Mouse (Mus musculus): ENCODE measurements around the gene Mul1. TPM values are rescaled to one million over a fixed set of nuclear protein-coding genes. Genes with fewer than 3 reads are reported as not detected.

The Mul1 gene
- polyA plus RNA-seq, 1 experiment from 2014 or later, result 22.2 TPM

GRCm38 (mm10) chr4:138469080-138469479, 34.6 kb downstream of the Mul1 start:
- WGBS, result 7% methylated on average over 7 of the region's 7 CpGs
- H3K4me3 ChIP-seq, result peak overlapping the region; percentile 22; the same call in 1 of the 2 replicates
- peaks cover 23% of the 10 kb centered on the region for H3K4me1 ChIP-seq
- no peak for DNase-seq (ENCODE audit: low spot score)
- H3K36me3 ChIP-seq, result no peaks in the 10 kb centered on the region
- no peaks in the 10 kb centered on the region for H3K9me3 ChIP-seq
- peaks cover 68% of the 10 kb centered on the region for H3K27me3 ChIP-seq (ENCODE audit: insufficient read depth, poor library complexity, severe bottlenecking)
- no peak overlapping the region for H3K27ac ChIP-seq

- Histone ChIP-seq H3K9me3 (no peaks in the 10 kb centered on the region), H3K36me3 (no peaks in the 10 kb centered on the region), H3K4me3 (no peak overlapping the region), H3K27ac (no peak overlapping the region), H3K27me3 (ENCODE audit: insufficient read depth, poor library complexity, severe bottlenecking) (peaks cover 70% of the 10 kb centered on the region), H3K4me1 (peaks cover 9% of the 10 kb centered on the region)
- DNase-seq (ENCODE audit: low spot score), result no peak
- 66% methylated on average over 7 of the region's 7 CpGs for WGBS
Observed at GRCm38 (mm10) chr4:138471241-138471640, 36.8 kb downstream of the Mul1 start.

DNA sequence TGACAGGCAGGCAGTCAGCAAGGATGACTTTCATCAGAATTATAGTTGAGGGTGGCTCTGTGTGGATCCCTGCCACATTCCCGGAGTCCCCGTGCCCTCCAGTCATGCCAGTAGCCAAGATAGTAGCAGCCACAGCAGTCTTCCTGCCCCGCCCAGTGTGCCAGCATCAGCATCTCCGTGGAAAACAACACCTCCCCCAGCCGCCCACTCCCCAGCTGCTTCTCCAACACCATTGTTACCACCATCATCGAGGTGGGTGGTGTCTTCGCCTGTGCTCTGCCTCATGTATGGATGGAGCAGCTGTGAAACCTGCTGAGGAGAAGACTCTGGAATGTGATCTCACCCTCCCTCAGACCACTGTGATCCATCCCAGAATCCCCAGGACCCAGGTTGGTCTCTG, 45.1 kb downstream of the Mul1 start:
- Histone ChIP-seq H3K4me1 (no peaks in the 10 kb centered on the region), H3K27me3 (ENCODE audit: insufficient read depth, poor library complexity, severe bottlenecking) (peaks cover 54% of the 10 kb centered on the region), H3K9me3 (no peaks in the 10 kb centered on the region), H3K4me3 (no peak overlapping the region), H3K36me3 (no peaks in the 10 kb centered on the region), H3K27ac (no peak overlapping the region)
- no peak for DNase-seq (ENCODE audit: low spot score)
- 64% methylated on average over 7 of the region's 7 CpGs for WGBS

GRCm38 (mm10) chr4:138480962-138481361, 46.5 kb downstream of the Mul1 start:
- Histone ChIP-seq H3K4me1 (peaks cover 2% of the 10 kb centered on the region; the same call in 1 of the 2 replicates), H3K27ac (no peak overlapping the region), H3K4me3 (no peak overlapping the region), H3K36me3 (no peaks in the 10 kb centered on the region), H3K9me3 (no peaks in the 10 kb centered on the region), H3K27me3 (ENCODE audit: insufficient read depth, poor library complexity, severe bottlenecking) (peaks cover 40% of the 10 kb centered on the region)
- DNase-seq (ENCODE audit: low spot score), result no peak
- 58% methylated on average over 9 of the region's 9 CpGs for WGBS

GRCm38 (mm10) chr4:138482721-138483120, 48.2 kb downstream of the Mul1 start:
- peaks cover 30% of the 10 kb centered on the region for H3K27me3 ChIP-seq (ENCODE audit: insufficient read depth, poor library complexity, severe bottlenecking)
- no peak overlapping the region for H3K27ac ChIP-seq
- DNase-seq (ENCODE audit: low spot score), result no peak
- peaks cover 2% of the 10 kb centered on the region; the same call in 1 of the 2 replicates for H3K4me1 ChIP-seq
- 58% methylated on average over 8 of the region's 8 CpGs for WGBS
- H3K9me3 ChIP-seq, result no peaks in the 10 kb centered on the region
- H3K36me3 ChIP-seq, result no peaks in the 10 kb centered on the region
- H3K4me3 ChIP-seq, result no peak overlapping the region

- no peak overlapping the region for H3K4me3 ChIP-seq
- peaks cover 16% of the 10 kb centered on the region; the same call in 1 of the 2 replicates for H3K27me3 ChIP-seq (ENCODE audit: insufficient read depth, poor library complexity, severe bottlenecking)
- no peaks in the 10 kb centered on the region for H3K36me3 ChIP-seq
- H3K27ac ChIP-seq, result no peak overlapping the region
- 51% methylated on average over 8 of the region's 8 CpGs for WGBS
- H3K4me1 ChIP-seq, result peaks cover 13% of the 10 kb centered on the region
- H3K9me3 ChIP-seq, result no peaks in the 10 kb centered on the region
- no peak for DNase-seq (ENCODE audit: low spot score)
Observed at GRCm38 (mm10) chr4:138488241-138488640, 53.8 kb downstream of the Mul1 start.

DNA sequence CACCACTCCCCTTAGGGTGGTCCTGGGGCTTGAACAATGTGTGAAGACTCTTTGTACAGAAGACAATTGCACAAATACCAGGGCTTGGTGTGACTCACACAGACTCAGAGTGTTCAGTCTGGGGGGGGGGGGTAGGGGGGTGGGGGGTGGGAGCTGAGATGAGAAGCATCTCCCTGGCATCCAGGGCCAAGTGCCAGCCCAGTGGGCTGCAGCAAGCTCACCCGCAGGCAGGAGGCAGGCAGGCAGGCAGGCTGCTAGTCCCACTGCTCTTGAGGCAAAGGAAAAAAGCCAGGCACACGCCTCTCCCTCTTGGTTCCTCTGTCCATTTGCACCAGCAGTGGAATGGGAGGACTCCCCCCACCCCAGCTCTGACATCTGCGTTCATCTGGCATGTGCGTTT, 56.6 kb downstream of the Mul1 start:
- H3K4me3 ChIP-seq, result no peak overlapping the region
- WGBS, result 80% methylated on average over 4 of the region's 4 CpGs
- H3K27me3 ChIP-seq (ENCODE audit: insufficient read depth, poor library complexity, severe bottlenecking), result peaks cover 45% of the 10 kb centered on the region
- H3K4me1 ChIP-seq, result peaks cover 27% of the 10 kb centered on the region
- no peak overlapping the region for H3K27ac ChIP-seq
- no peaks in the 10 kb centered on the region for H3K9me3 ChIP-seq
- H3K36me3 ChIP-seq, result no peaks in the 10 kb centered on the region
- no peak for DNase-seq (ENCODE audit: low spot score)

Other genes starting within 250 kb of the Mul1 start
- 90.6 and 104 TPM in 2 replicates for gene Hp1bp3, start 218.4 kb upstream of the Mul1 start, polyA plus RNA-seq (2016; fragmentation: Nextera tagmentation; extraction: Ambion mirVana)
- 0.65 and 0.89 TPM in 2 replicates for gene Sh2d5, start 184.3 kb upstream of the Mul1 start, polyA plus RNA-seq (2016; fragmentation: Nextera tagmentation; extraction: Ambion mirVana)
- gene Kif17, start 184.2 kb upstream of the Mul1 start, polyA plus RNA-seq (2016; fragmentation: Nextera tagmentation; extraction: Ambion mirVana), result 0.60 and 0.64 TPM in 2 replicates
- 340 and 349 TPM in 2 replicates for gene Ddost, start 129.9 kb upstream of the Mul1 start, polyA plus RNA-seq (2016; fragmentation: Nextera tagmentation; extraction: Ambion mirVana)
- gene Pink1, start 108.4 kb upstream of the Mul1 start, polyA plus RNA-seq (2016; fragmentation: Nextera tagmentation; extraction: Ambion mirVana), result 27.8 and 42.2 TPM in 2 replicates
- 4.5 and 5.2 TPM in 2 replicates for gene Cda, start 66.7 kb upstream of the Mul1 start, polyA plus RNA-seq (2016; fragmentation: Nextera tagmentation; extraction: Ambion mirVana)
- 0.16 TPM in 1 of 2 replicates, not detected in the other for gene Fam43b, start 38.1 kb upstream of the Mul1 start, polyA plus RNA-seq (2016; fragmentation: Nextera tagmentation; extraction: Ambion mirVana)
- gene Camk2n1, start 19.6 kb downstream of the Mul1 start, polyA plus RNA-seq (2016; fragmentation: Nextera tagmentation; extraction: Ambion mirVana), result 0.38 and 0.70 TPM in 2 replicates
- 0.01 and 0.14 TPM in 2 replicates for gene Vwa5b1, start 201.2 kb downstream of the Mul1 start, polyA plus RNA-seq (2016; fragmentation: Nextera tagmentation; extraction: Ambion mirVana)